Mouse (Mus musculus) adrenal gland, adult (tissue): Measurements from ENCODE around the gene Pfas.
A peak's percentile ranks its signal among the peaks of the same experiment; 100 is the strongest.
"Not testable (repeated sequence)": the region's sequence is repeated elsewhere in the genome, so short reads cannot be mapped to it uniquely, and the experiment has no call there.

Experiments used
- DNase-seq, 2 experiments: peaks; one replicate each; pipeline ENCODE4 v3.0.0; 2022 to 2023; ENCODE audit warnings: low spot score in 1 of 2; ENCODE audit not compliant: inconsistent age in 2 of 2

The Pfas gene

GRCm38 (mm10) chr11:69015644-69016441, 7.6 kb upstream of the Pfas start, which contains the start of gene Ctc1:
TSS of gene Ctc1 (plus strand) at chr11:69015911.
- DNase-seq: peak; percentile 91 to 97

- peak; percentile 93 to 97 for DNase-seq
These were observed 3.9 kb upstream of the Pfas start for GRCm38 (mm10) chr11:69012071-69012601.

- not testable (repeated sequence) for DNase-seq
These were observed 3.2 kb upstream of the Pfas start for GRCm38 (mm10) chr11:69011445-69011844.

GRCm38 (mm10) chr11:69010400-69011323, 2.4 kb upstream of the Pfas start:
- no peak for DNase-seq

- no peak for DNase-seq
These were observed 1.2 kb upstream of the Pfas start for GRCm38 (mm10) chr11:69009508-69009907.

GRCm38 (mm10) chr11:69006575-69006974, 1.7 kb downstream of the Pfas start:
- DNase-seq: not testable (repeated sequence)

GRCm38 (mm10) chr11:69005193-69005592, 3.1 kb downstream of the Pfas start:
- no peak for DNase-seq

GRCm38 (mm10) chr11:69003592-69003991, 4.7 kb downstream of the Pfas start:
- DNase-seq: peak; percentile 67 to 86

GRCm38 (mm10) chr11:69002782-69003181, 5.5 kb downstream of the Pfas start:
- not testable (repeated sequence) for DNase-seq

- DNase-seq: no peak
These were observed 11.2 kb downstream of the Pfas start for GRCm38 (mm10) chr11:68997080-68997479.

GRCm38 (mm10) chr11:68994377-68994776, 13.9 kb downstream of the Pfas start:
- DNase-seq: no peak

- DNase-seq: no peak
These were observed 15.1 kb downstream of the Pfas start for GRCm38 (mm10) chr11:68993122-68993521.

GRCm38 (mm10) chr11:68988341-68988740, 19.9 kb downstream of the Pfas start:
- DNase-seq: no peak

- DNase-seq: no peak
These were observed 20.8 kb downstream of the Pfas start for GRCm38 (mm10) chr11:68987365-68987882.

GRCm38 (mm10) chr11:68982639-68983369, 25.5 kb downstream of the Pfas start:
- peak; percentile 72 to 90 for DNase-seq

GRCm38 (mm10) chr11:68980919-68981318, 27.3 kb downstream of the Pfas start:
- DNase-seq: no peak

GRCm38 (mm10) chr11:68979320-68979733, 28.9 kb downstream of the Pfas start:
- no peak for DNase-seq

- DNase-seq: no peak
These were observed 32.7 kb downstream of the Pfas start for GRCm38 (mm10) chr11:68975601-68976000.

GRCm38 (mm10) chr11:68975085-68975484, 33.2 kb downstream of the Pfas start, which contains the start of gene Rangrf:
TSS of gene Rangrf (minus strand) at chr11:68975185.
- DNase-seq: no peak

GRCm38 (mm10) chr11:68974059-68974450, 34.2 kb downstream of the Pfas start:
- no peak for DNase-seq
